Mouse (Mus musculus): ENCODE measurements around the gene Mxd4. TPM values are rescaled to one million over a fixed set of nuclear protein-coding genes. Genes with fewer than 3 reads are reported as not detected.
A peak's percentile ranks its signal among the peaks of the same experiment; 100 is the strongest.

Mxd4 gene
- polyA plus RNA-seq, 1 experiment from 2014 or later: 28.7 TPM

GRCm38 (mm10) chr5:34195786-34196185, 8.3 kb upstream of the Mxd4 start:
- Histone ChIP-seq H3K4me1 (0 out of 2 replicates have a peak, but pooled peaks cover under 1% of the 10 kb centered on the region), H3K4me3 (replicated peaks) (no peak overlapping the region), H3K27me3 (replicated peaks) (no peaks in the 10 kb centered on the region), H3K9me3 (no peaks in the 10 kb centered on the region), H3K9ac (no peak overlapping the region), H3K27ac (no peak overlapping the region), H3K36me3 (no peaks in the 10 kb centered on the region), H3K4me2 (no peak overlapping the region)
- ATAC-seq (ENCODE audit: insufficient read depth, low FRiP score, low read depth): no peak
- WGBS: 88% methylated on average over 12 of the region's 12 CpGs

DNA sequence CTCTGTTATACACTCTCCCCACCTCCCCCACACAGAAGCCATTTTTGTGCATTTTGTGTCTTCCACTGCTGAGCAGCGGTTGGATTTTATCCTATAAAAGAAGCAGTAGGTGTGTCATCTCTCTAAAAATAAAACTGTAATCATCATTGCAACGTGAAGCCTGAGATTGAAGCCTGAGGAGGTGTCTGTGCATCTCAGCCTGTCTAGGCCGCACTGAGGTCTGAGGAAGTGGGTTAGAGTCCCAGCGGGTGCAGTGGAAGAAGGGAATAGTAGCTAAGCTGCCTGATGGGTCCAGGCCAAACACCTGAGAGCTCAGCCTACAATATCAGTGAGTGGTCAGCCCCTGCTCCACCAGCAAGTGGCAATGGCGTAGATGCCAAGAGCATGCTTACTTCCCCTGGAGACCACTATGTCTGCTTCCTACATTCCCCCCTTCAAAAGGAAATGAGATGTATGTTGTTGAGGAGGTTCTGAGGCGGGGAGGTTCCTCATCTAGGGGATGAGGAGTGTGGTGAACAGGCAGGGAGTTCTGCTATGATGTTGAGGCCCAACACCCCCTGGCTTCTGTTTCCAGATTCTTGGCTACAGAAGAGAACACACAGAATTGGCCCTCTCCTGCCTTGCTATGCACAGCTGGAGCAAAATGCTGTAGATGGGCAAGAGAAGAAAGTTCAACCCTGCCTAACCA, 7.6 kb upstream of the Mxd4 start:
- Histone ChIP-seq H3K9ac (no peak overlapping the region), H3K9me3 (no peaks in the 10 kb centered on the region), H3K4me1 (0 out of 2 replicates have a peak, but pooled peaks cover 4% of the 10 kb centered on the region), H3K27me3 (replicated peaks) (no peaks in the 10 kb centered on the region), H3K4me2 (no peak overlapping the region), H3K4me3 (replicated peaks) (no peak overlapping the region), H3K36me3 (no peaks in the 10 kb centered on the region), H3K27ac (no peak overlapping the region)
- no peak for ATAC-seq (ENCODE audit: insufficient read depth, low FRiP score, low read depth)
- 73% methylated on average over 6 of the region's 6 CpGs for WGBS

- no peak for ATAC-seq (ENCODE audit: insufficient read depth, low FRiP score, low read depth)
- H3K4me2 ChIP-seq: no peak overlapping the region
- H3K27me3 ChIP-seq (replicated peaks): no peaks in the 10 kb centered on the region
- 57% methylated on average over 1 of the region's 1 CpGs for WGBS
- no peaks in the 10 kb centered on the region for H3K36me3 ChIP-seq
- H3K9me3 ChIP-seq: no peaks in the 10 kb centered on the region
- H3K27ac ChIP-seq: no peak overlapping the region
- H3K4me3 ChIP-seq (replicated peaks): no peak overlapping the region
- H3K9ac ChIP-seq: no peak overlapping the region
- peaks cover 6% of the 10 kb centered on the region; the same call in 1 of the 2 replicates for H3K4me1 ChIP-seq
Measured at GRCm38 (mm10) chr5:34194426-34194825, 6.9 kb upstream of the Mxd4 start.

DNA sequence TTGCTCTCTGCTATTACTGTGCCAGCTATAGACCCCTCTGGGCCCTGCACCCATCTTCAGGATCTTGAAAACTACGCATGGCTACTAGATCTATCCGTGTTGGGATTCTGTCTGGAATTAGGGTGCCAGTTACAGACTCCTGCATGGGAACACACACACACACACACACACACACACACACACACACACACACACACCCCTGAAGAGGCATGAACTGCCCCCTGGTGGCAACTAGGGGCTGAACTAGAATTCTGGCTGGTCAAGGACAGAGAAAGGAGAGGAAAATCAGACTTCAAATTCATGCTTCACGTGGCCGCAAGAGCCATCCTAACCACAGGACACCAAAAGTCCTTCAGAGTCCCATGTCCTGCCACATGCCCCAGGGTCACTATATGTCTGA, 4.3 kb upstream of the Mxd4 start:
- ATAC-seq (ENCODE audit: insufficient read depth, low FRiP score, low read depth): no peak
- Histone ChIP-seq H3K4me2 (no peak overlapping the region), H3K36me3 (no peaks in the 10 kb centered on the region), H3K27me3 (replicated peaks) (no peaks in the 10 kb centered on the region), H3K4me1 (peaks cover 16% of the 10 kb centered on the region), H3K4me3 (replicated peaks) (no peak overlapping the region), H3K9ac (no peak overlapping the region), H3K9me3 (no peaks in the 10 kb centered on the region), H3K27ac (no peak overlapping the region)
- 67% methylated on average over 4 of the region's 4 CpGs for WGBS

DNA sequence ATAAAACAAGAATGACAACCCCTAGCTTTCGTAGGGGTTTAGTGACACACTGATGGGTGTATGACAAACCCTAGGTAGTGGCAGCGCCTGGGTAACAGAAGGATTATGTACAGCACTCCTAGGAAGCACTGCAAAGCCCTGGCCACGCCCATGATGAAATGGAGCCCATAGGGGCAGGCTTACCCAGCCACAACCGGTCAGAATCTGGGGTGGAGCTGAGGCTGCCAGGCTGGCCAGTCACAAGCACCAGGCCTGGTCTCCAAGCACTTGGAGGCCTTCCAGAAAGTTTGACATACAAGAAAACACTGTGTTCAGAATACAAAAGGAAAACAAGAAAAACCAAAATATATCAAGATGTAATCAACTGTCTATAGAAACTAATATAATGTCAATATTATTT, 3.5 kb upstream of the Mxd4 start:
- Histone ChIP-seq H3K36me3 (no peaks in the 10 kb centered on the region), H3K27ac (no peak overlapping the region), H3K4me1 (peaks cover 23% of the 10 kb centered on the region), H3K4me2 (no peak overlapping the region), H3K9ac (no peak overlapping the region), H3K9me3 (no peaks in the 10 kb centered on the region), H3K27me3 (replicated peaks) (no peaks in the 10 kb centered on the region), H3K4me3 (replicated peaks) (no peak overlapping the region)
- WGBS: 48% methylated on average over 4 of the region's 4 CpGs
- no peak for ATAC-seq (ENCODE audit: insufficient read depth, low FRiP score, low read depth)

DNA sequence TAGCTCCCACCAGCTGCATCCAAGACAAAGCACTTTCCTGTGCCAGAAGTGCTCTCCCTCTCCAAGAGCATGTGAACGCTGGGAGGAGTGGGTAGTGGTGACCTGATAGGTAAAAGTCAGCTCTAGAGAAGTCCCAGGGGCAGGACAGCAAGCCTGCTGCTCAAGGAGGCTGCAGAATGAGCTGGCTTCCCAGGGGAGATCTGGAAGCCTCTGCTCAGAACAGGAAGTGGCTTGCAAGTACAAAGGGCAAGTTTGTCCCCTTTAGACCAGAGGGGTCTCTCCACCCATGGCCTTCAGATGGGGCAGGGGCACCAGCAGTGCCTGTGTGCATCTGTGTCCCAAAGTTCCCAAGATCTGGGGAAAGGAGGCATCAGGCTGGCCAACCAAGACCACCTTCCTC, 2.0 kb upstream of the Mxd4 start:
- H3K36me3 ChIP-seq: no peaks in the 10 kb centered on the region
- H3K4me1 ChIP-seq: peaks cover 38% of the 10 kb centered on the region
- no peak overlapping the region for H3K4me2 ChIP-seq
- H3K27ac ChIP-seq: no peak overlapping the region
- H3K9ac ChIP-seq: no peak overlapping the region
- no peaks in the 10 kb centered on the region for H3K9me3 ChIP-seq
- 52% methylated on average over 1 of the region's 1 CpGs for WGBS
- ATAC-seq (ENCODE audit: insufficient read depth, low FRiP score, low read depth): no peak
- no peaks in the 10 kb centered on the region for H3K27me3 ChIP-seq (replicated peaks)
- H3K4me3 ChIP-seq (replicated peaks): no peak overlapping the region

DNA sequence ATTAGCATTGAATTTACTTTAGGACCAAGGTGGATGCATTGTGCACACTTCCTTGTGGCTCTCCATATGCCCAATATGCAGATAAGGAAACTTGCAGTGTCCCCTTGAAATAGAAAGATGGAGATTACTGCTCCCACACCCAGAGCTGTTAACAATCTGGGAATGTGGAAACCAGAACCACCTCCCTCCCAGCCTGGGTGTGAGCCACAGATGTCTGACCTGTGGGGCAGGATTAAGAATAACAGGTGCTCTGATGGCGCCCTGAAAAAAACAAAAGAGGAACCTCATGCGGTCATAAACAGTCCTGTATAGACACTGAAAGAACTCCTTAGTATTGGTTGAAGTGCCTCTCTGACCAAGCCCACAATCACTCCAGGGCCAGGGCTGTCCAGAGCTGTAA, 1.3 kb upstream of the Mxd4 start:
- no peaks in the 10 kb centered on the region for H3K27me3 ChIP-seq (replicated peaks)
- H3K9me3 ChIP-seq: no peaks in the 10 kb centered on the region
- H3K9ac ChIP-seq: 0 out of 2 replicates have a peak overlapping the region, but pooled peaks have one; percentile 16
- H3K27ac ChIP-seq: no peak overlapping the region
- H3K4me3 ChIP-seq (replicated peaks): no peak overlapping the region; the same call in 1 of the 2 replicates
- no peak for ATAC-seq (ENCODE audit: insufficient read depth, low FRiP score, low read depth)
- no peaks in the 10 kb centered on the region for H3K36me3 ChIP-seq
- 50% methylated on average over 2 of the region's 2 CpGs for WGBS
- H3K4me1 ChIP-seq: peaks cover 39% of the 10 kb centered on the region
- H3K4me2 ChIP-seq: peak overlapping the region; percentile 67

DNA sequence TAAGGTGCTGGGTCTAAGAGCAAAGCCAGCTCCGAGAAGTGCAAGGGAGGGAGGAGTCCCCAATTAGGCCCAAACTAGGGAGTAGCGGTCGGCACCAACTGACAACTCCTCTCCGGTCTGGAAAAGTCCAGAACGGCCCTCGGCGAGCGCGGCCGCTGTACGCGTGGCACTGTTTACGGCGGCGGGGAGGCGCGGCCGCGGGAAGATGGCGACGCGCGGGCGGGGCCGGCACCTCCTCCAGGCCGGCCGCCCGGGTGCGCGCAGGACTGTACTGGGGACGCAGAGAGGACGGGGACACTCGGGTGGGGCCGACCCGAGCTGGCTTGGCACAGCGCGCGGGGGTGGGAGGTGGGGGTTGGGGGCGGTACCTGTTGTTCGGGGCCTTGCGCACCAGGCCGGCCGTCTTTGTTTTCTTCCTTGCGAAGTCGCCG, 544 bp downstream of the Mxd4 start:
- Histone ChIP-seq H3K4me2 (peak overlapping the region; percentile 84), H3K9ac (peak overlapping the region; percentile 72), H3K27me3 (replicated peaks) (no peaks in the 10 kb centered on the region), H3K9me3 (no peaks in the 10 kb centered on the region), H3K4me1 (peaks cover 45% of the 10 kb centered on the region), H3K27ac (peak overlapping the region; percentile 93), H3K36me3 (0 out of 2 replicates have a peak, but pooled peaks cover 2% of the 10 kb centered on the region), H3K4me3 (replicated peaks) (peak overlapping the region; percentile 89)
- 0 out of 2 replicates have a peak, but pooled peaks have one; percentile 5 for ATAC-seq (ENCODE audit: insufficient read depth, low FRiP score, low read depth)
- WGBS: 1% methylated on average over 44 of the region's 46 CpGs

- WGBS: 53% methylated on average over 2 of the region's 2 CpGs
- Histone ChIP-seq H3K27ac (peak overlapping the region; percentile 93), H3K36me3 (0 out of 2 replicates have a peak, but pooled peaks cover 5% of the 10 kb centered on the region), H3K9me3 (no peaks in the 10 kb centered on the region), H3K9ac (peak overlapping the region; percentile 72), H3K4me2 (peak overlapping the region; percentile 84), H3K4me3 (replicated peaks) (peak overlapping the region; percentile 89), H3K4me1 (peaks cover 47% of the 10 kb centered on the region), H3K27me3 (replicated peaks) (no peaks in the 10 kb centered on the region)
- no peak for ATAC-seq (ENCODE audit: insufficient read depth, low FRiP score, low read depth)
Measured at GRCm38 (mm10) chr5:34186391-34186790, 1.1 kb downstream of the Mxd4 start.

DNA sequence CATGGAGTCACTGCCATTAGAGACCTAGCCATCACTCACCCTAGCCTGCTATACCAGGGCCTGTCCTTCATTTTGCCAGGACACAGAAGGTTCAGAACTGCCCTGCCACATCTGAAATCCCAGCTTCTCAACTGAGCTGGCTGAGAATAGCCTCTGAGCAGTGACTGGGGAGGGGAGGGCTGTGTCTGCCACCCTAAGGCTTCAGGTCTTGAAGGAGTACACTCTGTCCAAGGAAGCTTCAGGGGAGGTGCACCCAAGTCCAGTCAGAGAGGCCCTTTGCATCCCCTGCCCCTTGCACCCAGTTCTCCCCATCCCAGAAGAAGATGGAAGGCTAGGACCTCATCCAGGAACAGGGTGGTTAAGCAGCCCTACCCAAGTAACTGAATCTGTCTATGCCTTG, 1.7 kb downstream of the Mxd4 start:
- peak overlapping the region; percentile 72; the same call in 1 of the 2 replicates for H3K9ac ChIP-seq
- H3K9me3 ChIP-seq: no peaks in the 10 kb centered on the region
- no peaks in the 10 kb centered on the region for H3K27me3 ChIP-seq (replicated peaks)
- no peak for ATAC-seq (ENCODE audit: insufficient read depth, low FRiP score, low read depth)
- H3K4me1 ChIP-seq: peaks cover 50% of the 10 kb centered on the region
- peak overlapping the region; percentile 89 for H3K4me3 ChIP-seq (replicated peaks)
- H3K36me3 ChIP-seq: 0 out of 2 replicates have a peak, but pooled peaks cover 9% of the 10 kb centered on the region
- peak overlapping the region; percentile 84 for H3K4me2 ChIP-seq
- no peak overlapping the region for H3K27ac ChIP-seq

DNA sequence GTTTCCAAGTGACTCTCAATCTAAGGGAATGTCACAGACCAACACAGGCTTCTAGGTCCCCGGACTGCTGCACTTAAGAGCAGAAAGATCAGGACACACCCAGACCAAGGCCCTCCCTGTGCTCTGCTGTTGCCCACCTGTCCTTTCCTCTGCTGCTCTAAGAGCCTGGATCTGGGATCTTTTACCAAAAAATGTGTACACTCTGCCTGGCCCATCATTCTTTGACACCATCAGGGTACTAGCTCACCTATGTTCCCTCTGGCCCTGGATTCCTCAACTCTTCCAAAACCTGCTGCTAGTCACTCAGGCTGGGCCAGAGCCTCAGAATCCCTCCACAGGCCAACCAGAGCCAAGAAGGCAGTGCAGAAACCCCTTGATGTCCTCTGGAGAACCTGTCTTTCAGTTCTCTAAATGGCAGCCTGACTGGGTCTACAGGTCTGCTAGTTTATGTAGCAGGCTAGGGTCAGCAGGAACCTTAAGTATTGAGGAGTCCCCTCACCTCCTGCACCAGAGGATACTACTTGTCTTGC, 2.4 kb downstream of the Mxd4 start:
- Histone ChIP-seq H3K9ac (no peak overlapping the region), H3K9me3 (no peaks in the 10 kb centered on the region), H3K4me1 (peaks cover 47% of the 10 kb centered on the region), H3K27me3 (replicated peaks) (no peaks in the 10 kb centered on the region), H3K4me3 (replicated peaks) (no peak overlapping the region), H3K4me2 (peak overlapping the region; percentile 84; the same call in 1 of the 2 replicates), H3K36me3 (0 out of 2 replicates have a peak, but pooled peaks cover 9% of the 10 kb centered on the region), H3K27ac (no peak overlapping the region)
- WGBS: 75% methylated on average over 1 of the region's 1 CpGs
- ATAC-seq (ENCODE audit: insufficient read depth, low FRiP score, low read depth): no peak

GRCm38 (mm10) chr5:34183976-34184375, 3.5 kb downstream of the Mxd4 start:
- ATAC-seq (ENCODE audit: insufficient read depth, low FRiP score, low read depth): no peak
- Histone ChIP-seq H3K9ac (no peak overlapping the region), H3K4me3 (replicated peaks) (no peak overlapping the region), H3K27me3 (replicated peaks) (no peaks in the 10 kb centered on the region), H3K4me1 (peaks cover 42% of the 10 kb centered on the region), H3K27ac (no peak overlapping the region), H3K9me3 (no peaks in the 10 kb centered on the region), H3K36me3 (0 out of 2 replicates have a peak, but pooled peaks cover 9% of the 10 kb centered on the region), H3K4me2 (no peak overlapping the region)
- WGBS: 90% methylated on average over 3 of the region's 3 CpGs
